ENCODE assay signal across 10 mouse cellular contexts in genomic region chr1:156003201-156003935, GRCm38 (mm10). TPM values are rescaled to one million over a fixed set of nuclear protein-coding genes. Genes with fewer than 3 reads are reported as not detected.
DNase-seq lines count a peak whose midpoint lies in the region; ATAC-seq lines count a peak whose summit lies in the region.
"Had no signal": no experiment of that assay in that cellular context is flagged by ENCODE, and none has a peak within 500 bp of the region (broad histone marks: within the 10 kb centered on the region; RNA-seq: fewer than 3 reads in every experiment).

No protein-coding gene starts in this region.

- no peak overlapping the region for H3K9ac ChIP-seq in liver, embryonic 13.5 days
- no peak overlapping the region for H3K9ac ChIP-seq in liver, embryonic 11.5 days (ENCODE audit: low read depth, low read length)
- H3K9ac ChIP-seq in kidney, embryonic 15.5 days: no peak overlapping the region
- H3K9ac ChIP-seq in stomach, embryonic 15.5 days: no peak overlapping the region
- no peak overlapping the region for H3K9ac ChIP-seq in forebrain, embryonic 12.5 days
- H3K9ac ChIP-seq: midbrain, embryonic 13.5 days had no signal

- H3K4me2 ChIP-seq in liver, embryonic 13.5 days: no peak overlapping the region
- H3K4me2 ChIP-seq in liver, embryonic 11.5 days: no peak overlapping the region
- no peak overlapping the region for H3K4me2 ChIP-seq in kidney, embryonic 15.5 days
- no peak overlapping the region for H3K4me2 ChIP-seq in stomach, embryonic 15.5 days
- H3K4me2 ChIP-seq in forebrain, embryonic 12.5 days: no peak overlapping the region
- H3K4me2 ChIP-seq: midbrain, embryonic 13.5 days had no signal

- no peak overlapping the region for H3K4me3 ChIP-seq in liver, embryonic 13.5 days (replicated peaks)
- H3K4me3 ChIP-seq in liver, embryonic 11.5 days (ENCODE audit: low read depth, low read length): no peak overlapping the region
- no peak overlapping the region for H3K4me3 ChIP-seq in kidney, embryonic 15.5 days (replicated peaks)
- H3K4me3 ChIP-seq in stomach, embryonic 15.5 days (replicated peaks): no peak overlapping the region
- no peak overlapping the region for H3K4me3 ChIP-seq in forebrain, embryonic 12.5 days (replicated peaks)
- H3K4me3 ChIP-seq: midbrain, embryonic 13.5 days had no signal

- peaks cover 35% of the 10 kb centered on the region for H3K36me3 ChIP-seq in liver, embryonic 13.5 days
- H3K36me3 ChIP-seq in liver, embryonic 11.5 days (ENCODE audit: control insufficient read depth, insufficient read depth, low read length): peaks cover 21% of the 10 kb centered on the region
- H3K36me3 ChIP-seq in kidney, embryonic 15.5 days: peaks cover 40% of the 10 kb centered on the region
- peaks cover 15% of the 10 kb centered on the region for H3K36me3 ChIP-seq in stomach, embryonic 15.5 days
- H3K36me3 ChIP-seq in forebrain, embryonic 12.5 days (replicated peaks): peaks cover 36% of the 10 kb centered on the region

- intact Hi-C loops in left cerebral cortex, postnatal 36 days (cut with DNase I): no loop called here

- no peak overlapping the region for H3K27ac ChIP-seq in liver, embryonic 13.5 days
- no peak overlapping the region for H3K27ac ChIP-seq in liver, embryonic 11.5 days (ENCODE audit: low read depth, low read length)
- no peak overlapping the region for H3K27ac ChIP-seq in kidney, embryonic 15.5 days
- no peak overlapping the region for H3K27ac ChIP-seq in stomach, embryonic 15.5 days
- H3K27ac ChIP-seq in forebrain, embryonic 12.5 days: no peak overlapping the region
- H3K27ac ChIP-seq: kidney, postnatal 0 days; midbrain, embryonic 13.5 days had no signal

- H3K9me3 ChIP-seq in liver, embryonic 13.5 days (replicated peaks): no peaks in the 10 kb centered on the region
- H3K9me3 ChIP-seq in liver, embryonic 11.5 days (ENCODE audit: control insufficient read depth, low read length): no peaks in the 10 kb centered on the region
- H3K9me3 ChIP-seq in kidney, embryonic 15.5 days (replicated peaks): no peaks in the 10 kb centered on the region
- H3K9me3 ChIP-seq in stomach, embryonic 15.5 days: no peaks in the 10 kb centered on the region
- no peaks in the 10 kb centered on the region for H3K9me3 ChIP-seq in forebrain, embryonic 12.5 days
- H3K9me3 ChIP-seq: midbrain, embryonic 13.5 days had no signal

- H3K4me1 ChIP-seq in liver, embryonic 13.5 days (replicated peaks): no peaks in the 10 kb centered on the region
- H3K4me1 ChIP-seq in liver, embryonic 11.5 days (replicated peaks; ENCODE audit: control insufficient read depth, insufficient read depth, low read length): no peaks in the 10 kb centered on the region
- H3K4me1 ChIP-seq in kidney, embryonic 15.5 days: no peaks in the 10 kb centered on the region
- no peaks in the 10 kb centered on the region for H3K4me1 ChIP-seq in stomach, embryonic 15.5 days
- no peaks in the 10 kb centered on the region for H3K4me1 ChIP-seq in forebrain, embryonic 12.5 days
- H3K4me1 ChIP-seq: midbrain, embryonic 13.5 days had no signal

- H3K27me3 ChIP-seq in liver, embryonic 13.5 days: no peaks in the 10 kb centered on the region
- no peaks in the 10 kb centered on the region for H3K27me3 ChIP-seq in liver, embryonic 11.5 days (replicated peaks; ENCODE audit: control insufficient read depth, insufficient read depth, low read length)
- H3K27me3 ChIP-seq in kidney, embryonic 15.5 days: no peaks in the 10 kb centered on the region
- H3K27me3 ChIP-seq in stomach, embryonic 15.5 days (replicated peaks): no peaks in the 10 kb centered on the region
- H3K27me3 ChIP-seq in forebrain, embryonic 12.5 days: no peaks in the 10 kb centered on the region
- H3K27me3 ChIP-seq: midbrain, embryonic 13.5 days had no signal

- DNase-seq in cerebellum, postnatal 10 days: peak; percentile 16 to 45
- DNase-seq in cerebellum, adult 9-11 months: no peak
- DNase-seq in liver, embryonic 13.5 days: no peak
- no peak for DNase-seq in liver, embryonic 11.5 days (ENCODE audit: low spot score)
- no peak for DNase-seq in left cerebral cortex, postnatal 36 days (ENCODE audit: low spot score in 2 of 2)

- WGBS in liver, embryonic 13.5 days (ENCODE audit: insufficient replicate concordance): 81% methylated on average over 7 of the region's 7 CpGs
- WGBS in liver, embryonic 11.5 days: 88% methylated on average over 7 of the region's 7 CpGs
- 90% methylated on average over 7 of the region's 7 CpGs for WGBS in kidney, embryonic 15.5 days
- 88% methylated on average over 7 of the region's 7 CpGs for WGBS in stomach, embryonic 15.5 days
- 91% methylated on average over 7 of the region's 7 CpGs for WGBS in forebrain, embryonic 12.5 days

- 0 out of 2 replicates have a peak, but pooled peaks have one; percentile 39 for ATAC-seq in liver, embryonic 13.5 days (ENCODE audit: low read depth)
- ATAC-seq in liver, embryonic 11.5 days (replicated peaks; ENCODE audit: low FRiP score): no peak
- ATAC-seq in kidney, embryonic 15.5 days (replicated peaks; ENCODE audit: low FRiP score): 0 out of 2 replicates have a peak, but pooled peaks have one; percentile 40
- 0 out of 2 replicates have a peak, but pooled peaks have one; percentile 27 for ATAC-seq in stomach, embryonic 15.5 days (ENCODE audit: insufficient read depth, low FRiP score, low read depth)
- no peak for ATAC-seq in forebrain, embryonic 12.5 days (ENCODE audit: low FRiP score)
- ATAC-seq: midbrain, embryonic 13.5 days had no signal

RNA-seq across cellular contexts. Expression of gene Cep350, which starts 30.3 kb away (rescaled TPM):
- polyA plus RNA-seq in liver, embryonic 13.5 days (2015; fragmentation: Nextera tagmentation; extraction: Ambion mirVana): 5.0 TPM in 2 replicates
- polyA plus RNA-seq in liver, embryonic 11.5 days (2014; fragmentation: Nextera tagmentation; extraction: Ambion mirVana): 4.9 and 5.6 TPM in 2 replicates
- polyA plus RNA-seq in kidney, embryonic 15.5 days (2015; fragmentation: Nextera tagmentation; extraction: Ambion mirVana): 10.7 and 11.0 TPM in 2 replicates
- 12.2 and 12.6 TPM in 2 replicates for polyA plus RNA-seq in stomach, embryonic 15.5 days (2015; fragmentation: Nextera tagmentation; extraction: Ambion mirVana)
- 12.5 and 13.5 TPM in 2 replicates for polyA plus RNA-seq in forebrain, embryonic 12.5 days (2016; fragmentation: Nextera tagmentation; extraction: Ambion mirVana)
- total RNA-seq in left cerebral cortex, postnatal 36 days (2021): 10 to 100 TPM; 42.8 to 52.9 TPM

RNA-seq across cellular contexts. Expression of gene Tor1aip2, which starts 31.8 kb away (rescaled TPM):
- polyA plus RNA-seq in liver, embryonic 13.5 days (2015; fragmentation: Nextera tagmentation; extraction: Ambion mirVana): 47.9 and 58.5 TPM in 2 replicates
- 92.8 and 104 TPM in 2 replicates for polyA plus RNA-seq in liver, embryonic 11.5 days (2014; fragmentation: Nextera tagmentation; extraction: Ambion mirVana)
- polyA plus RNA-seq in kidney, embryonic 15.5 days (2015; fragmentation: Nextera tagmentation; extraction: Ambion mirVana): 112 and 114 TPM in 2 replicates
- 108 and 113 TPM in 2 replicates for polyA plus RNA-seq in stomach, embryonic 15.5 days (2015; fragmentation: Nextera tagmentation; extraction: Ambion mirVana)
- 89.3 and 91.0 TPM in 2 replicates for polyA plus RNA-seq in forebrain, embryonic 12.5 days (2016; fragmentation: Nextera tagmentation; extraction: Ambion mirVana)
- total RNA-seq in left cerebral cortex, postnatal 36 days (2021): 10 to 100 TPM; 48.5 to 51.0 TPM

RNA-seq across cellular contexts. Expression of gene Tor1aip1, which starts 32.9 kb away (rescaled TPM):
- 25.9 and 29.6 TPM in 2 replicates for polyA plus RNA-seq in liver, embryonic 13.5 days (2015; fragmentation: Nextera tagmentation; extraction: Ambion mirVana)
- polyA plus RNA-seq in liver, embryonic 11.5 days (2014; fragmentation: Nextera tagmentation; extraction: Ambion mirVana): 29.3 and 31.7 TPM in 2 replicates
- polyA plus RNA-seq in kidney, embryonic 15.5 days (2015; fragmentation: Nextera tagmentation; extraction: Ambion mirVana): 41.4 and 45.8 TPM in 2 replicates
- polyA plus RNA-seq in stomach, embryonic 15.5 days (2015; fragmentation: Nextera tagmentation; extraction: Ambion mirVana): 36.0 and 39.7 TPM in 2 replicates
- polyA plus RNA-seq in forebrain, embryonic 12.5 days (2016; fragmentation: Nextera tagmentation; extraction: Ambion mirVana): 37.9 and 40.6 TPM in 2 replicates
- total RNA-seq in left cerebral cortex, postnatal 36 days (2021): 10 to 100 TPM; 26.4 to 30.6 TPM

Comparison
In these comparisons a context has a peak if more than half of its experiments do, and no peak if none do; other contexts are left out.
1. DNase-seq: peak in cerebellum, postnatal 10 days (2 of 2); none in cerebellum, adult 9-11 months (single experiment), liver, embryonic 13.5 days (single experiment), liver, embryonic 11.5 days (single experiment) and left cerebral cortex, postnatal 36 days (0 of 2).
2. ATAC-seq: peak in liver, embryonic 13.5 days (single experiment), kidney, embryonic 15.5 days (single experiment) and stomach, embryonic 15.5 days (single experiment); none in liver, embryonic 11.5 days (single experiment) and forebrain, embryonic 12.5 days (single experiment).